ENCODE assay signal across 8 mouse cellular contexts in genomic region chr8:104602468-104603244, GRCm38 (mm10). TPM values are rescaled to one million over a fixed set of nuclear protein-coding genes. Genes with fewer than 3 reads are reported as not detected.
DNase-seq lines count a peak whose midpoint lies in the region; ATAC-seq and TF ChIP-seq lines count a peak whose summit lies in the region.

No protein-coding gene starts in this region.

- H3K27ac ChIP-seq in bone marrow, adult 2 months (ENCODE audit: control insufficient read depth, insufficient read depth, low read depth, low read length, poor library complexity), result no peak overlapping the region
- no peak overlapping the region for H3K27ac ChIP-seq in embryonic facial prominence, embryonic 15.5 days (replicated peaks)
- peak overlapping the region; percentile 92 for H3K27ac ChIP-seq in heart, embryonic 10.5 days
- H3K27ac ChIP-seq in kidney, embryonic 14.5 days (ENCODE audit: low read depth, low read length), result no peak overlapping the region
- H3K27ac ChIP-seq in limb, embryonic 14.5 days (replicated peaks; ENCODE audit: low read depth, low read length), result no peak overlapping the region
- no peak overlapping the region for H3K27ac ChIP-seq in midbrain, postnatal 0 days (ENCODE audit: low read depth, low read length)

- H3K4me2 ChIP-seq in embryonic facial prominence, embryonic 15.5 days (replicated peaks), result peak overlapping the region; percentile 51
- H3K4me2 ChIP-seq in kidney, embryonic 14.5 days (replicated peaks; ENCODE audit: low read depth, low read length), result peak overlapping the region; percentile 50
- peak overlapping the region; percentile 48 for H3K4me2 ChIP-seq in limb, embryonic 14.5 days (replicated peaks; ENCODE audit: low read depth, low read length, severe bottlenecking)
- peak overlapping the region; percentile 41 for H3K4me2 ChIP-seq in midbrain, postnatal 0 days (ENCODE audit: low read depth, low read length, poor library complexity, severe bottlenecking)

- TF ChIP-seq POLR2A in bone marrow, adult 2 months (IDR thresholded peaks at IDR 0.05; ENCODE audit: borderline replicate concordance, control insufficient read depth, low read depth, low read length), result no peak
- peak; percentile 27; the same call in 1 of the 2 replicates for TF ChIP-seq POLR2A in limb, embryonic 14.5 days (IDR thresholded peaks at IDR 0.05; ENCODE audit: borderline replicate concordance, extremely low read depth, insufficient read depth, insufficient read length)

- WGBS in bone marrow, adult 2 months, result 29% methylated on average over 21 of the region's 21 CpGs
- WGBS in embryonic facial prominence, embryonic 15.5 days, result 20% methylated on average over 21 of the region's 21 CpGs
- 17% methylated on average over 21 of the region's 21 CpGs for WGBS in heart, embryonic 10.5 days
- WGBS in kidney, embryonic 14.5 days, result 18% methylated on average over 21 of the region's 21 CpGs
- 20% methylated on average over 21 of the region's 21 CpGs for WGBS in limb, embryonic 14.5 days
- 19% methylated on average over 21 of the region's 21 CpGs for WGBS in midbrain, postnatal 0 days

- peak; percentile 94 for TF ChIP-seq CTCF in bone marrow, adult 2 months (IDR thresholded peaks at IDR 0.05; ENCODE audit: control insufficient read depth, insufficient read depth, low read length)
- peak; percentile 97 for TF ChIP-seq CTCF in midbrain, postnatal 0 days (IDR thresholded peaks at IDR 0.05)

- H3K27me3 ChIP-seq in embryonic facial prominence, embryonic 15.5 days, result no peaks in the 10 kb centered on the region
- H3K27me3 ChIP-seq in heart, embryonic 10.5 days (ENCODE audit: insufficient read depth, poor library complexity, severe bottlenecking), result no peaks in the 10 kb centered on the region
- H3K27me3 ChIP-seq in kidney, embryonic 14.5 days (ENCODE audit: control insufficient read depth, insufficient read depth, low read length), result no peaks in the 10 kb centered on the region
- no peaks in the 10 kb centered on the region for H3K27me3 ChIP-seq in limb, embryonic 14.5 days (ENCODE audit: control insufficient read depth, insufficient read depth, low read length)
- H3K27me3 ChIP-seq in midbrain, postnatal 0 days (ENCODE audit: insufficient read depth, low read length), result peaks cover 3% of the 10 kb centered on the region; the same call in 1 of the 2 replicates

- no peaks in the 10 kb centered on the region for H3K9me3 ChIP-seq in embryonic facial prominence, embryonic 15.5 days (replicated peaks)
- no peaks in the 10 kb centered on the region for H3K9me3 ChIP-seq in heart, embryonic 10.5 days
- H3K9me3 ChIP-seq in kidney, embryonic 14.5 days (ENCODE audit: control insufficient read depth, low read length), result no peaks in the 10 kb centered on the region
- H3K9me3 ChIP-seq in limb, embryonic 14.5 days (ENCODE audit: control insufficient read depth, low read length), result no peaks in the 10 kb centered on the region
- no peaks in the 10 kb centered on the region for H3K9me3 ChIP-seq in midbrain, postnatal 0 days (ENCODE audit: low read length)

- peak; percentile 86 for ATAC-seq in embryonic facial prominence, embryonic 15.5 days (ENCODE audit: insufficient number of reproducible peaks, low FRiP score, low TSS enrichment, low read depth)
- ATAC-seq in kidney, embryonic 14.5 days (ENCODE audit: low FRiP score, low TSS enrichment), result peak; percentile 88
- ATAC-seq in limb, embryonic 14.5 days (ENCODE audit: low FRiP score, low read depth), result peak; percentile 86
- ATAC-seq in midbrain, postnatal 0 days (ENCODE audit: low FRiP score), result peak; percentile 88

- no peaks in the 10 kb centered on the region for H3K36me3 ChIP-seq in embryonic facial prominence, embryonic 15.5 days
- H3K36me3 ChIP-seq in heart, embryonic 10.5 days, result no peaks in the 10 kb centered on the region
- H3K36me3 ChIP-seq in kidney, embryonic 14.5 days (ENCODE audit: control insufficient read depth, insufficient read depth, low read length), result no peaks in the 10 kb centered on the region
- no peaks in the 10 kb centered on the region for H3K36me3 ChIP-seq in limb, embryonic 14.5 days (ENCODE audit: control insufficient read depth, insufficient read depth, low read length)
- no peaks in the 10 kb centered on the region for H3K36me3 ChIP-seq in midbrain, postnatal 0 days (ENCODE audit: insufficient read depth, low read length)

- no peaks in the 10 kb centered on the region for H3K4me1 ChIP-seq in bone marrow, adult 2 months (ENCODE audit: control insufficient read depth, insufficient read depth, low read length)
- H3K4me1 ChIP-seq in embryonic facial prominence, embryonic 15.5 days, result peaks cover 12% of the 10 kb centered on the region
- peaks cover 54% of the 10 kb centered on the region for H3K4me1 ChIP-seq in heart, embryonic 10.5 days
- peaks cover 29% of the 10 kb centered on the region for H3K4me1 ChIP-seq in kidney, embryonic 14.5 days (ENCODE audit: control insufficient read depth, insufficient read depth, low read length)
- H3K4me1 ChIP-seq in limb, embryonic 14.5 days (ENCODE audit: control insufficient read depth, insufficient read depth, low read length), result peaks cover 14% of the 10 kb centered on the region
- H3K4me1 ChIP-seq in midbrain, postnatal 0 days (ENCODE audit: insufficient read depth, low read length), result no peaks in the 10 kb centered on the region; the same call in 1 of the 2 replicates

- peak; percentile 75 to 77 for DNase-seq in B cell, adult 2 months
- peak; percentile 94 for DNase-seq in heart, embryonic 10.5 days (ENCODE audit: low spot score)
- peak; percentile 96 for DNase-seq in limb, embryonic 14.5 days (ENCODE audit: low spot score)
- DNase-seq in midbrain, postnatal 0 days (ENCODE audit: low spot score), result peak; percentile 95
- DNase-seq in spleen, postnatal 10 days (ENCODE audit: low spot score in 2 of 2), result peak; percentile 34 to 78

- no peak overlapping the region for H3K4me3 ChIP-seq in bone marrow, adult 2 months (replicated peaks; ENCODE audit: control insufficient read depth, low read depth, low read length)
- H3K4me3 ChIP-seq in embryonic facial prominence, embryonic 15.5 days (replicated peaks), result peak overlapping the region; percentile 28
- peak overlapping the region; percentile 50 for H3K4me3 ChIP-seq in heart, embryonic 10.5 days
- H3K4me3 ChIP-seq in kidney, embryonic 14.5 days (ENCODE audit: low read length), result peak overlapping the region; percentile 24
- H3K4me3 ChIP-seq in limb, embryonic 14.5 days (replicated peaks; ENCODE audit: low read length), result peak overlapping the region; percentile 29
- H3K4me3 ChIP-seq in midbrain, postnatal 0 days (ENCODE audit: low read depth, low read length), result peak overlapping the region; percentile 15; the same call in 1 of the 2 replicates

- H3K9ac ChIP-seq in embryonic facial prominence, embryonic 15.5 days, result no peak overlapping the region; the same call in 1 of the 2 replicates
- peak overlapping the region; percentile 23; the same call in 1 of the 2 replicates for H3K9ac ChIP-seq in kidney, embryonic 14.5 days (ENCODE audit: low read depth, low read length)
- H3K9ac ChIP-seq in limb, embryonic 14.5 days (ENCODE audit: low read depth, low read length, severe bottlenecking), result peak overlapping the region; percentile 34; the same call in 1 of the 2 replicates
- H3K9ac ChIP-seq in midbrain, postnatal 0 days (replicated peaks; ENCODE audit: low read length, poor library complexity, severe bottlenecking), result no peak overlapping the region

RNA-seq across cellular contexts. Expression of gene Pdp2, which starts 11.4 kb away (rescaled TPM):
- polyA plus RNA-seq in bone marrow, adult 2 months (2011; ENCODE audit: insufficient read depth, insufficient read length, low replicate concordance, missing spikeins), result 2.5 and 2.6 TPM in 2 replicates
- 9.0 and 9.3 TPM in 2 replicates for polyA plus RNA-seq in embryonic facial prominence, embryonic 15.5 days (2015; fragmentation: Nextera tagmentation; extraction: Ambion mirVana)
- polyA plus RNA-seq in heart, embryonic 10.5 days (2016; fragmentation: Nextera tagmentation; extraction: Ambion mirVana), result 10.9 and 11.0 TPM in 2 replicates
- 15.1 and 18.7 TPM in 2 replicates for polyA plus RNA-seq in kidney, embryonic 14.5 days (2014; fragmentation: Nextera tagmentation; extraction: Ambion mirVana)
- 4.9 and 5.0 TPM in 2 replicates for polyA plus RNA-seq in limb, embryonic 14.5 days (2012; rRNA removed)
- 9.3 and 9.7 TPM in 2 replicates for polyA plus RNA-seq in limb, embryonic 14.5 days (2014; fragmentation: Nextera tagmentation; extraction: Ambion mirVana)
- total RNA-seq in midbrain, postnatal 0 days (2014; rRNA removed), result 12.1 and 16.0 TPM in 2 replicates
- polyA plus RNA-seq in midbrain, postnatal 0 days (2015; fragmentation: Nextera tagmentation; extraction: Ambion mirVana), result 16.9 and 18.0 TPM in 2 replicates

RNA-seq across cellular contexts. Expression of gene Cdh16, which starts 21.5 kb away (rescaled TPM):
- polyA plus RNA-seq in bone marrow, adult 2 months (2011; ENCODE audit: insufficient read depth, insufficient read length, low replicate concordance, missing spikeins), result 4.0 TPM in 1 of 2 replicates, not detected in the other
- 0.40 TPM in 1 of 2 replicates, not detected in the other for polyA plus RNA-seq in embryonic facial prominence, embryonic 15.5 days (2015; fragmentation: Nextera tagmentation; extraction: Ambion mirVana)
- polyA plus RNA-seq in heart, embryonic 10.5 days (2016; fragmentation: Nextera tagmentation; extraction: Ambion mirVana), result 8.0 and 21.0 TPM in 2 replicates
- 166 and 200 TPM in 2 replicates for polyA plus RNA-seq in kidney, embryonic 14.5 days (2014; fragmentation: Nextera tagmentation; extraction: Ambion mirVana)
- 0.29 and 0.62 TPM in 2 replicates for polyA plus RNA-seq in limb, embryonic 14.5 days (2012; rRNA removed)
- polyA plus RNA-seq in limb, embryonic 14.5 days (2014; fragmentation: Nextera tagmentation; extraction: Ambion mirVana), result 0.75 and 0.98 TPM in 2 replicates
- total RNA-seq in midbrain, postnatal 0 days (2014; rRNA removed), result not detected in 2 replicates
- polyA plus RNA-seq in midbrain, postnatal 0 days (2015; fragmentation: Nextera tagmentation; extraction: Ambion mirVana), result not detected in 2 replicates

RNA-seq across cellular contexts. Expression of gene Rrad, which starts 28.5 kb away (rescaled TPM):
- polyA plus RNA-seq in bone marrow, adult 2 months (2011; ENCODE audit: insufficient read depth, insufficient read length, low replicate concordance, missing spikeins), result 1.0 and 1.4 TPM in 2 replicates
- 22.8 and 31.0 TPM in 2 replicates for polyA plus RNA-seq in embryonic facial prominence, embryonic 15.5 days (2015; fragmentation: Nextera tagmentation; extraction: Ambion mirVana)
- 200 and 322 TPM in 2 replicates for polyA plus RNA-seq in heart, embryonic 10.5 days (2016; fragmentation: Nextera tagmentation; extraction: Ambion mirVana)
- polyA plus RNA-seq in kidney, embryonic 14.5 days (2014; fragmentation: Nextera tagmentation; extraction: Ambion mirVana), result 13.9 and 14.5 TPM in 2 replicates
- 21.4 and 22.5 TPM in 2 replicates for polyA plus RNA-seq in limb, embryonic 14.5 days (2012; rRNA removed)
- polyA plus RNA-seq in limb, embryonic 14.5 days (2014; fragmentation: Nextera tagmentation; extraction: Ambion mirVana), result 27.3 and 32.4 TPM in 2 replicates
- 3.0 and 3.5 TPM in 2 replicates for total RNA-seq in midbrain, postnatal 0 days (2014; rRNA removed)
- polyA plus RNA-seq in midbrain, postnatal 0 days (2015; fragmentation: Nextera tagmentation; extraction: Ambion mirVana), result 3.3 and 3.4 TPM in 2 replicates

RNA-seq across cellular contexts. Expression of gene Ciao2b, which starts 39.1 kb away (rescaled TPM):
- polyA plus RNA-seq in bone marrow, adult 2 months (2011; ENCODE audit: insufficient read depth, insufficient read length, low replicate concordance, missing spikeins), result 22.9 and 32.5 TPM in 2 replicates
- polyA plus RNA-seq in embryonic facial prominence, embryonic 15.5 days (2015; fragmentation: Nextera tagmentation; extraction: Ambion mirVana), result 90.6 and 91.9 TPM in 2 replicates
- polyA plus RNA-seq in heart, embryonic 10.5 days (2016; fragmentation: Nextera tagmentation; extraction: Ambion mirVana), result 198 and 244 TPM in 2 replicates
- polyA plus RNA-seq in kidney, embryonic 14.5 days (2014; fragmentation: Nextera tagmentation; extraction: Ambion mirVana), result 94.4 and 111 TPM in 2 replicates
- polyA plus RNA-seq in limb, embryonic 14.5 days (2012; rRNA removed), result 71.1 and 91.9 TPM in 2 replicates
- 78.4 and 81.9 TPM in 2 replicates for polyA plus RNA-seq in limb, embryonic 14.5 days (2014; fragmentation: Nextera tagmentation; extraction: Ambion mirVana)
- total RNA-seq in midbrain, postnatal 0 days (2014; rRNA removed), result 60.6 and 84.0 TPM in 2 replicates
- 108 and 113 TPM in 2 replicates for polyA plus RNA-seq in midbrain, postnatal 0 days (2015; fragmentation: Nextera tagmentation; extraction: Ambion mirVana)

Comparison
In these comparisons a context has a peak if more than half of its experiments do, and no peak if none do; other contexts are left out.
1. H3K9ac ChIP-seq: peak in kidney, embryonic 14.5 days (single experiment) and limb, embryonic 14.5 days (single experiment); none in embryonic facial prominence, embryonic 15.5 days (single experiment) and midbrain, postnatal 0 days (single experiment).
2. Peak in every context shown above with its lines, with median percentiles within 50 percentile points of each other: DNase-seq, ATAC-seq and H3K4me2 ChIP-seq.